Mouse (Mus musculus) liver, embryonic 16.5 days (tissue): ENCODE measurements around the gene Med12l. TPM values are rescaled to one million over a fixed set of nuclear protein-coding genes. Genes with fewer than 3 reads are reported as not detected.
"Not testable (repeated sequence)": the region's sequence is repeated elsewhere in the genome, so short reads cannot be mapped to it uniquely, and the experiment has no call there.

Experiments used
- ATAC-seq: fragments of 200-750 bp; cut with Nextera tagmentation; 2 replicates; pipeline ENCODE4 v1.8.0; 2017; ENCODE audit warnings: low read depth, mild to moderate bottlenecking, moderate number of reproducible peaks, moderate library complexity
- H3K27ac ChIP-seq: fragments of 300-500 bp; sonication (generic); 2 replicates; pipeline ENCODE4 v1.5.1; 2014; ENCODE audit warnings: mild to moderate bottlenecking, low read length
- H3K27me3 ChIP-seq: fragments of 300-500 bp; sonication (generic); 2 replicates; pipeline ENCODE4 v1.6.1; 2014; ENCODE audit warnings: low read depth, low read length, mixed read lengths; ENCODE audit not compliant: control insufficient read depth, insufficient read depth
- H3K36me3 ChIP-seq: fragments of 300-500 bp; sonication (generic); 2 replicates; pipeline ENCODE4 v1.6.1; 2014; ENCODE audit warnings: mild to moderate bottlenecking; ENCODE audit not compliant: control insufficient read depth, insufficient read depth
- H3K4me1 ChIP-seq: fragments of 300-500 bp; sonication (generic); 2 replicates; pipeline ENCODE4 v1.6.1; 2014; ENCODE audit warnings: low read depth, low read length, mixed read lengths; ENCODE audit not compliant: control insufficient read depth
- H3K4me2 ChIP-seq: fragments of 300-500 bp; sonication (generic); 2 replicates; pipeline ENCODE4 v1.6.1; 2014; ENCODE audit warnings: low read depth, low read length, mixed read lengths
- H3K4me3 ChIP-seq: fragments of 300-500 bp; sonication (generic); 2 replicates; pipeline ENCODE4 v1.5.1; 2014; ENCODE audit warnings: low read depth, mild to moderate bottlenecking, low read length
- H3K9ac ChIP-seq: fragments of 300-500 bp; sonication (generic); 2 replicates; pipeline ENCODE4 v1.6.1; 2014; ENCODE audit warnings: low read depth, low read length
- H3K9me3 ChIP-seq: fragments of 300-500 bp; sonication (generic); replicated peaks from 2 replicates; pipeline ENCODE4 v1.6.1; 2016; ENCODE audit warnings: low read length; ENCODE audit not compliant: control insufficient read depth
- WGBS: fragments of 180-500 bp; shearing (Covaris S2); extraction: QIAGEN DNeasy Blood & Tissue Kit; methylation state at CpG from one replicate; pipeline ENCODE4 v1.1.7; 2014; ENCODE audit not compliant: insufficient replicate concordance; 5-methylcytosine and 5-hydroxymethylcytosine counted together
- polyA plus RNA-seq: library from polyadenylated mRNA; unstranded; fragments of >200 nt; fragmentation: Nextera tagmentation; extraction: Ambion mirVana; gene quantifications from 2 replicates; pipeline ENCODE4 v1.2.1, GENCODE M21; 2015

The Med12l gene
- polyA plus RNA-seq, 1 experiment from 2014 or later = 0.73 TPM

- Histone ChIP-seq H3K27me3 (no peaks in the 10 kb centered on the region), H3K4me2 (no peak overlapping the region), H3K4me1 (peaks cover 3% of the 10 kb centered on the region), H3K9ac (no peak overlapping the region), H3K36me3 (no peaks in the 10 kb centered on the region), H3K4me3 (no peak overlapping the region), H3K9me3 (no peaks in the 10 kb centered on the region), H3K27ac (no peak overlapping the region)
- WGBS = 46% methylated on average over 2 of the region's 2 CpGs
- no peak for ATAC-seq
These were observed 96.5 kb downstream of the Med12l start for GRCm38 (mm10) chr3:59102146-59102545.

GRCm38 (mm10) chr3:59104462-59104861, 98.8 kb downstream of the Med12l start:
- Histone ChIP-seq H3K27ac (no peak overlapping the region), H3K4me2 (no peak overlapping the region), H3K27me3 (no peaks in the 10 kb centered on the region), H3K4me3 (no peak overlapping the region), H3K36me3 (no peaks in the 10 kb centered on the region), H3K4me1 (peaks cover 3% of the 10 kb centered on the region), H3K9me3 (no peaks in the 10 kb centered on the region), H3K9ac (no peak overlapping the region)
- peak; percentile 39; the same call in 1 of the 2 replicates for ATAC-seq
- 13% methylated on average over 4 of the region's 4 CpGs for WGBS

- no peak overlapping the region for H3K4me3 ChIP-seq
- WGBS = 61% methylated on average over 4 of the region's 4 CpGs
- no peaks in the 10 kb centered on the region for H3K27me3 ChIP-seq
- no peak overlapping the region for H3K9ac ChIP-seq
- no peak for ATAC-seq
- H3K4me2 ChIP-seq = no peak overlapping the region
- peaks cover 3% of the 10 kb centered on the region for H3K4me1 ChIP-seq
- H3K9me3 ChIP-seq = no peaks in the 10 kb centered on the region
- no peaks in the 10 kb centered on the region for H3K36me3 ChIP-seq
- no peak overlapping the region for H3K27ac ChIP-seq
These were observed 101.8 kb downstream of the Med12l start for GRCm38 (mm10) chr3:59107439-59107838.

- H3K4me3 ChIP-seq, H3K27me3 ChIP-seq, H3K4me1 ChIP-seq, ATAC-seq, H3K9me3 ChIP-seq, H3K9ac ChIP-seq, H3K4me2 ChIP-seq, H3K27ac ChIP-seq, H3K36me3 ChIP-seq: not testable (repeated sequence)
- WGBS = 77% methylated on average over 3 of the region's 3 CpGs
These were observed 104.2 kb downstream of the Med12l start for GRCm38 (mm10) chr3:59109834-59110233.

- Histone ChIP-seq H3K9me3 (no peaks in the 10 kb centered on the region), H3K4me1 (peaks cover 3% of the 10 kb centered on the region; the same call in 1 of the 2 replicates), H3K9ac (no peak overlapping the region), H3K27ac (no peak overlapping the region), H3K4me3 (no peak overlapping the region), H3K36me3 (no peaks in the 10 kb centered on the region), H3K4me2 (no peak overlapping the region), H3K27me3 (no peaks in the 10 kb centered on the region)
- WGBS = 52% methylated on average over 3 of the region's 3 CpGs
- ATAC-seq = no peak
These were observed 106.3 kb downstream of the Med12l start for GRCm38 (mm10) chr3:59111944-59112343.

GRCm38 (mm10) chr3:59113291-59113690, 107.7 kb downstream of the Med12l start:
- WGBS = 73% methylated on average over 4 of the region's 4 CpGs
- not testable (repeated sequence) for H3K4me3 ChIP-seq, ATAC-seq, H3K36me3 ChIP-seq, H3K4me2 ChIP-seq, H3K9ac ChIP-seq, H3K27me3 ChIP-seq, H3K27ac ChIP-seq, H3K9me3 ChIP-seq, H3K4me1 ChIP-seq

- H3K36me3 ChIP-seq = no peaks in the 10 kb centered on the region
- H3K9ac ChIP-seq = no peak overlapping the region
- no peaks in the 10 kb centered on the region for H3K27me3 ChIP-seq
- 11% methylated on average over 8 of the region's 8 CpGs for WGBS
- no peaks in the 10 kb centered on the region for H3K9me3 ChIP-seq
- H3K4me1 ChIP-seq = peaks cover 3% of the 10 kb centered on the region; the same call in 1 of the 2 replicates
- peak; percentile 60 for ATAC-seq
- H3K27ac ChIP-seq = no peak overlapping the region; the same call in 1 of the 2 replicates
- no peak overlapping the region for H3K4me3 ChIP-seq
- H3K4me2 ChIP-seq = no peak overlapping the region
These were observed 108.4 kb downstream of the Med12l start for GRCm38 (mm10) chr3:59113973-59114517.

GRCm38 (mm10) chr3:59121067-59121730, 115.6 kb downstream of the Med12l start:
- H3K4me2 ChIP-seq = no peak overlapping the region
- peaks cover 18% of the 10 kb centered on the region for H3K4me1 ChIP-seq
- 57% methylated on average over 7 of the region's 7 CpGs for WGBS
- ATAC-seq = no peak
- no peaks in the 10 kb centered on the region for H3K9me3 ChIP-seq
- H3K27me3 ChIP-seq = no peaks in the 10 kb centered on the region
- H3K36me3 ChIP-seq = no peaks in the 10 kb centered on the region
- H3K27ac ChIP-seq = no peak overlapping the region
- H3K9ac ChIP-seq = no peak overlapping the region
- H3K4me3 ChIP-seq = no peak overlapping the region

- H3K4me3 ChIP-seq = no peak overlapping the region
- H3K4me1 ChIP-seq = peaks cover 18% of the 10 kb centered on the region
- no peaks in the 10 kb centered on the region for H3K36me3 ChIP-seq
- ATAC-seq = no peak
- no peak overlapping the region for H3K9ac ChIP-seq
- no peak overlapping the region for H3K4me2 ChIP-seq
- no peaks in the 10 kb centered on the region for H3K9me3 ChIP-seq
- 38% methylated on average over 7 of the region's 7 CpGs for WGBS
- no peak overlapping the region for H3K27ac ChIP-seq
- no peaks in the 10 kb centered on the region for H3K27me3 ChIP-seq
These were observed 116.3 kb downstream of the Med12l start for GRCm38 (mm10) chr3:59121780-59122449.
